Mouse (Mus musculus) frontal cortex, postnatal 36 days (tissue): ENCODE results near the gene Spdye4a.

Experiments
- DNase-seq, 2 experiments: peaks; one replicate each; pipeline ENCODE4 v3.0.0; 2022; ENCODE audit warnings: low spot score in 2 of 2

Gene Spdye4a

GRCm38 (mm10) chr5:143226790-143227189, at the start of gene Spdye4a:
TSS of gene Spdye4a (minus strand) at chr5:143226890.
- no peak for DNase-seq

- DNase-seq = no peak
Measured at GRCm38 (mm10) chr5:143275761-143276160, 49.1 kb upstream of the Spdye4a start.

DNA sequence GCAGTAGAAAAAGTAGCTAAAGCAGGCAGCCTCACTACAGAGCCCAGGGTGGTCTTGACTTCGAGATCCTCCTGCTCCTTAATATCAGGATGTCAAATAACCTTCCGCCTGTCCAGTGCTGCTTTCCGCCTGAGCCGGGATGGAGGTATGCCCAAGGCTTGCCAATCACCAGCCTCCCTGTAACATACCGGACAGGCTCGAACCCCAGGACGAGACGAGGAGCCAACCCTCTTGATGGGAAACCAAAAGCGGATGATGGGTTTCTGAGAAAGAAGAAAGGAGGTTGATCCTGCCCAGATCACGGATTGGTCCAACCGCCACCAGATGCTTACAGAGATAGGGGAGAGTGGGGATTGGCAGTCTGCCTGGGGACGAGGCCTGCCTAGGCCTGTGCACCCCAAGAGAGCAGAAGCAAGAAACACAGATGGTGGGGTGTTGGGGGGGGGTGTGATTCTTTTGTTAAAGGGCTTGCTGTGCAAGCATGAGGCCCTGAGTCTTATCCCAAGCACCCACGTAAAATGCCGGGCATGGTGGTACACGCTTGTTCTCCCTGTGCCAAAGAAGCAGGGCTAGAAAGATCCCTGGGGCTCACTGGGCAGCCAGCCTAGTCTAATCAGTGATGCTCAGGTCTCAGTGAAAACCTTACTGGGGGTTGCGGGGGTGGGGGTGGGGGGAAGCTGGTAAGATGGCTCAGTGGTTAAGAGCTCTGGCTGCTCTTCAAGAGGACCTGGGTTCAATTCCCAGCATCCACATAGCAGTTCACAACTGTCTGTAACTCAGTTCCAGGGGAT, 46.0 kb upstream of the Spdye4a start:
- no peak for DNase-seq

GRCm38 (mm10) chr5:143272108-143272507, 45.4 kb upstream of the Spdye4a start:
- no peak for DNase-seq

GRCm38 (mm10) chr5:143271642-143272041, 45.0 kb upstream of the Spdye4a start:
- DNase-seq = peak in 1 of 2 experiments; percentile 21

- no peak for DNase-seq
Measured at GRCm38 (mm10) chr5:143270151-143270519, 43.4 kb upstream of the Spdye4a start.

GRCm38 (mm10) chr5:143269363-143270150, 42.9 kb upstream of the Spdye4a start, which contains the start of gene Zfp316:
TSS of gene Zfp316 (minus strand) at chr5:143270022.
- peak; percentile 72 to 74 for DNase-seq

- DNase-seq = peak in 1 of 2 experiments; percentile 25
Measured at GRCm38 (mm10) chr5:143268985-143269362, 42.3 kb upstream of the Spdye4a start.

GRCm38 (mm10) chr5:143266794-143267193, 40.1 kb upstream of the Spdye4a start:
- no peak for DNase-seq

DNA sequence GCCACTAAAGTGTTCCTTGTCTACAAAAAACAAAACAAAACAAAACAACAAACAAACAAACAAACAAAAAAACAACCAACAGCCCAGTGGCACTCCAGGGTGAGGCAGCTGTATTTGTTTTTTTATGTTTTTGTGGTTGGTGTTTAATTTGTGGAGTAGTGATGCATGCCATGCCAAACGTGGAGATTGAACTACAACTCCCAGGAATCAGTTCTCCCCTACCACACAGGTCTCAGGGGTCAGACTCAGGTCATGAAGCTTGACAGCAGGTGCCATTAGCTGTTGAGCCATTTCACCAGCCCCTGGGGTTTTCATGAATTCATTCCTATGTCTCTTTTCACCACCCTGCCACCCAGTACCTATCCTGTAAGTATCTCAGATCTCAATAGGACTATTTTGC, 38.7 kb upstream of the Spdye4a start:
- no peak for DNase-seq

DNA sequence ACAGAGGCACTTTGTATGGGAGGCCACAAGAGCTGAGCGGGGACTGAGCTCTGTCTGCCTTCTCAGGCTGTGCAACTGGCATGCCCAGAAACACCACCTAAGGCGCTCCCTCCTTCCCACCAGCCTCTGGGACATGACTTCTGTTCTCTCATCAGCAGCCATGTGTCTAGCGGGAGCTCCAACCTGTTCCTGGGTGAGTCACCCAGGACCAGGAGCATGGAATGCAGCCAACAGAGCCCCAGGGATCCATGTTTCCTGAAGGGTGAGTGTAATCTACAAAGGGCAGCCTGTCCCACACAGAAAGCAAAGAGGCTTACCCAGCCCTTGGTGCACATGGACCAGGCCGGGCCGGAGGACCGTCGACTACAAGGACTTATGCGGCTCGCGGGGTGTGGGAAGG, 38.0 kb upstream of the Spdye4a start:
- DNase-seq = no peak

DNA sequence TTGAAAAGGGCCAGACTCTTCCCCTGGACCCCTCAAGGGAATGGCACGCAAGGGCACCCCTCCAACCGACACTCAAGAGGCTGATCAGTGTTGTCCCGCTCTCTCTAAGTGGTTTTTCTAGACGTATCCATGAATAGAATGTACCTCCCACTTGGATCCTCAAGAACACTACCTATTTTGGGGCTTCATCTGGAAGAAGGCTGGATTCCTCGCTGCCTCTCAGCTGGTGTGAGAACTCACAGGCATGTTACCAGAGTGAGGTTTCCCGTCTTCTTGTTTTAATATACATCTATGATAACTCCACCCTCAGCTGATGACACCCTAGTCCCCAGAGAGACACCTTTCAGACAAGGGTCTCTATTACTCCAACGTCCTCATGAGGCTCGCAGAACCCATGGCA, 34.9 kb upstream of the Spdye4a start:
- DNase-seq = peak; percentile 34 to 79

DNA sequence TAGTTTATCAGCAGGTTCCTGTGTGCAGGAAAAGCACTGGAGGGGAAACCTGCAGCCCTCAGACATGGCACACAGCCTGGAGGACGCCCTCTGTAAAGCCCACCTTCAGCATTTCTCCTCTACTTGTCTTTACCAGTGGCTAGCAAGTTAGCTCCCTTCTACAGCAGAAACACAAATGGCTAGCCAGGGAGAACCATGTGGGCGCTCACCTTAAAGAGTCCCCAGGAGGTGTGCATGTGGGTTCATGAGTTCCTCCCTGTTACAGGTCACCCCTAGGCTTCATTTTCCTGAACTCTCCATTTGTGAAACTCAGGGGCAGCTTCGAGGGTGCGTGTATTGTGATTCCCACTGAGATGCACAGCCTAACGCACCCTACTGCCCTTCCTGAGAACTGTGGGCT, 29.1 kb upstream of the Spdye4a start:
- no peak for DNase-seq

DNA sequence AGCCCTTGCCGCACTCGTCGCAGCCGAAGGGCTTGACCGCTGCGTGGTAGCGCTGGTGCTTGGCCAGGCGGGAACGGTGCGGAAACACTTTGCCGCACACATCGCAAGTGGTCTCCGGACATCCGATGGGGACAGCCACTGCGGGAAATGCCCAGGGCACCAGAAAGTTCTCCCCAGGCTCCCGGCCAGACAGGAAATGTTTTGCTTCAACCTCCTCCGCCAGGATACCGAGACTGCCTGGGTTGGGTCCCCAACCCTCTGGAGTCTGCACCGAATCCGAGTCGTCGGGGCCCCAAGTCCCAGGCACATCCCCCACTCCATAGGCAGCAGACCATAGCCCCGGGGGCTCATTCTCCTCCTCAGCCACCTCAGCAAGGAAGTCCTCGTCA, 28.4 kb upstream of the Spdye4a start:
- DNase-seq = no peak

- no peak for DNase-seq
Measured at GRCm38 (mm10) chr5:143254487-143255130, 27.9 kb upstream of the Spdye4a start.

- DNase-seq = no peak
Measured at GRCm38 (mm10) chr5:143253881-143254486, 27.3 kb upstream of the Spdye4a start.

GRCm38 (mm10) chr5:143253186-143253880, 26.6 kb upstream of the Spdye4a start:
- no peak for DNase-seq

DNA sequence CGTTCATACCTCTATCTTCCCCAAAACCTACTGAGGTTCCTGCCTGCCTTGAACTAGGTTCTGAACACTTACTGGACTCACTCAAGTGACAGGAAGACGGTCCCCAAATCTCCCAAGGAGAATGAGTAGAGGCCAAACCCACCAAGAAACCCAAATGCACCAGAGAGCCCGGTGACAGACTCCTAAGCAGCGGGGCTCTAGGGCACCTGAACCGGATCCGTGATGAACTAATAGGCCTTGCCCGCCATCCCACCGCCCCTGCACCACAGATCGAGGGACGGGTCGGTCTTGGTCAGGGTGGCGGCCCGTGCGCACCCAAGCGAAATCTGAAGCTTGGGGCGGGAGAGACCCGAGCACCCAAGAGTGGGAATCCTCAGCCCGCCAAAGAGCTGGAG, 26.1 kb upstream of the Spdye4a start:
- no peak for DNase-seq

GRCm38 (mm10) chr5:143252039-143252438, 25.3 kb upstream of the Spdye4a start:
- DNase-seq = no peak

DNA sequence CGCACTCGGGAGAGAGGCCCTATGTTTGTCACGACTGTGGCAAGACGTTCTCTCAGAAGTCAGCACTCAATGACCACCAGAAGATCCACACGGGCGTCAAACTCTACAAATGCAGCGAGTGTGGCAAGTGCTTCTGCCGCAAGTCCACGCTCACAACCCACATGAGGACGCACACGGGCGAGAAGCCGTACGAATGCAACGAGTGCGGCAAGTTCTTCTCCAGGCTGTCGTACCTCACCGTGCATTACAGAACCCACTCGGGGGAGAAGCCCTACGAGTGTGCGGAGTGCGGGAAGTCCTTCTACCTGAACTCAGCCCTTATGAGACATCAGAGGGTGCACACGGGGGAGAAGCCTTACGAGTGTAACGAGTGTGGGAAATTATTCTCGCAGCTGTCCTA, 18.2 kb upstream of the Spdye4a start:
- no peak for DNase-seq

- no peak for DNase-seq
Measured at GRCm38 (mm10) chr5:143236036-143236435, 9.3 kb upstream of the Spdye4a start.
